Comparison of ENCODE assay signal across 8 mouse cellular contexts in the genomic region with DNA sequence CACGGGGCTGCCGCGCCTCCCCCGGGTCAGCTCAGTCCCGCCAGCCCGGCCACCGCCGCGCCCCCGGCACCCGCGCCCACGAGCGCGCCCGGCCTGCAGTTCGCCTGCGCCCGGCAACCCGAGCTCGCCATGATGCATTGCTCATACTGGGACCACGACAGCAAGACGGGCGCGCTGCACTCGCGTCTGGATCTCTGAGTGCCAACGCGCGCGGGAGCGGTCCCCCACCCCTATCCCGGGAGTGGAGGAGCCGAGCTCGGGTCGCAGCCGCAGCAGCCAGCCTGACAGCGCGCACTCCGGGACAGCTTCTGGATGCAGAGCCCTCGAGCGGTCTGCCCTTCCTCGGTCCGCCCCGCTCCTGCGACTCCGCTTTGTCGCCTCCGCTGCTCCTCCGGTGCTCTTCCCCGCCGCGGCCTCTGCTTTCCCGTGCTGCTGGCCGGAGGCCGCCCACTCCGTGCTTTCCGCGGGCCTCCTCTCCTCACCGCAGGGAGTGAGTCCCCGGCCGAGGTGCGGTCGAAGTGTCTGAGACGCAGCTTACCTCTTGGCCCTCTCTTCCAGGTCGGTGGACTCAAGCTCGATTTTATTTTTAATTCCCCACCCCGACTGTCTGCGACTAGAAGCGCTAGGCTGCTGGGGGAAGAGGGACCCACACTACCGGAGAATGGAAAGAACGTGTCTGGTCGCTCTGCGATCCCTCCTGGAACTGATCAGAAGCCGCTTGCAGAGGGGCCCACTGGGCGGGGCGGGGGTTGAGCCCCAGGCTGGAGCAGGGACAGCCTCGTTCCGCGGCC. TPM values are rescaled to one million over a fixed set of nuclear protein-coding genes. Genes with fewer than 3 reads are reported as not detected.
DNase-seq lines count a peak whose midpoint lies in the region; ATAC-seq and TF ChIP-seq lines count a peak whose summit lies in the region.

No protein-coding gene starts in this region.

- peak overlapping the region; percentile 57 for H3K4me2 ChIP-seq in forebrain, postnatal 0 days (ENCODE audit: low read depth)
- peak overlapping the region; percentile 77 for H3K4me2 ChIP-seq in kidney, embryonic 16.5 days (replicated peaks; ENCODE audit: low read depth, low read length)
- H3K4me2 ChIP-seq in midbrain, postnatal 0 days (ENCODE audit: low read depth, low read length, poor library complexity, severe bottlenecking): peak overlapping the region; percentile 57

- WGBS in forebrain, postnatal 0 days: 1% methylated on average over 75 of the region's 80 CpGs
- under 1% methylated on average over 80 of the region's 80 CpGs for WGBS in kidney, embryonic 16.5 days
- WGBS in midbrain, postnatal 0 days: under 1% methylated on average over 55 of the region's 80 CpGs

- no peak for TF ChIP-seq CTCF in forebrain, postnatal 0 days (IDR thresholded peaks at IDR 0.05; ENCODE audit: low read depth)
- no peak for TF ChIP-seq CTCF in midbrain, postnatal 0 days (IDR thresholded peaks at IDR 0.05)

- H3K36me3 ChIP-seq in forebrain, postnatal 0 days (ENCODE audit: insufficient read depth): no peaks in the 10 kb centered on the region
- H3K36me3 ChIP-seq in kidney, embryonic 16.5 days (ENCODE audit: insufficient read depth, low read length): no peaks in the 10 kb centered on the region
- no peaks in the 10 kb centered on the region for H3K36me3 ChIP-seq in midbrain, postnatal 0 days (ENCODE audit: insufficient read depth, low read length)

- ATAC-seq in forebrain, postnatal 0 days: peak; percentile 37; the same call in 1 of the 2 replicates
- ATAC-seq in kidney, embryonic 16.5 days (ENCODE audit: low FRiP score, low TSS enrichment): peak; percentile 20
- ATAC-seq in midbrain, postnatal 0 days (ENCODE audit: low FRiP score): no peak

- H3K27me3 ChIP-seq in forebrain, postnatal 0 days (ENCODE audit: insufficient read depth, low read length): peaks cover 58% of the 10 kb centered on the region
- H3K27me3 ChIP-seq in kidney, embryonic 16.5 days (ENCODE audit: insufficient read depth, low read length): peaks cover 91% of the 10 kb centered on the region
- peaks cover 69% of the 10 kb centered on the region for H3K27me3 ChIP-seq in midbrain, postnatal 0 days (ENCODE audit: insufficient read depth, low read length)

- peak; percentile 44 for DNase-seq in kidney, adult 18-20 months
- DNase-seq in kidney, adult 9 months: no peak
- DNase-seq in adrenal gland, postnatal 10 days: peak; percentile 43
- peak; percentile 49 for DNase-seq in forebrain, postnatal 0 days
- DNase-seq in midbrain, postnatal 0 days (ENCODE audit: low spot score): no peak
- DNase-seq in frontal cortex, adult 2 months (ENCODE audit: extremely low spot score in 1 of 2, low spot score in 1 of 2): no peak
- DNase-seq in right cerebral cortex, postnatal 4 days: no peak

- H3K4me1 ChIP-seq in forebrain, postnatal 0 days (ENCODE audit: insufficient read depth): peaks cover 11% of the 10 kb centered on the region; the same call in 1 of the 2 replicates
- H3K4me1 ChIP-seq in kidney, embryonic 16.5 days (ENCODE audit: insufficient read depth, low read length): peaks cover 32% of the 10 kb centered on the region
- peaks cover 7% of the 10 kb centered on the region; the same call in 1 of the 2 replicates for H3K4me1 ChIP-seq in midbrain, postnatal 0 days (ENCODE audit: insufficient read depth, low read length)

- H3K9me3 ChIP-seq in forebrain, postnatal 0 days (ENCODE audit: low read length): no peaks in the 10 kb centered on the region
- H3K9me3 ChIP-seq in kidney, embryonic 16.5 days (ENCODE audit: low read length): no peaks in the 10 kb centered on the region
- no peaks in the 10 kb centered on the region for H3K9me3 ChIP-seq in midbrain, postnatal 0 days (ENCODE audit: low read length)

- H3K27ac ChIP-seq in forebrain, postnatal 0 days (ENCODE audit: low read depth, low read length): no peak overlapping the region
- no peak overlapping the region for H3K27ac ChIP-seq in kidney, embryonic 16.5 days (ENCODE audit: low read length)
- H3K27ac ChIP-seq in midbrain, postnatal 0 days (ENCODE audit: low read depth, low read length): no peak overlapping the region

- peak overlapping the region; percentile 31 for H3K9ac ChIP-seq in forebrain, postnatal 0 days
- peak overlapping the region; percentile 35; the same call in 1 of the 2 replicates for H3K9ac ChIP-seq in kidney, embryonic 16.5 days (replicated peaks; ENCODE audit: low read length)
- peak overlapping the region; percentile 42; the same call in 1 of the 2 replicates for H3K9ac ChIP-seq in midbrain, postnatal 0 days (replicated peaks; ENCODE audit: low read length, poor library complexity, severe bottlenecking)

- peak overlapping the region; percentile 34 for H3K4me3 ChIP-seq in forebrain, postnatal 0 days (ENCODE audit: low read depth, low read length)
- peak overlapping the region; percentile 39 for H3K4me3 ChIP-seq in kidney, embryonic 16.5 days (ENCODE audit: low read length)
- H3K4me3 ChIP-seq in midbrain, postnatal 0 days (ENCODE audit: low read depth, low read length): peak overlapping the region; percentile 37

RNA-seq across cellular contexts. Expression of a gene that starts 1.7 kb away (rescaled TPM):
- not detected for total RNA-seq in adrenal gland, postnatal 10 days (2021)
- total RNA-seq in forebrain, postnatal 0 days (2014; rRNA removed): 0.08 and 0.71 TPM in 2 replicates
- 0.43 and 0.61 TPM in 2 replicates for polyA plus RNA-seq in forebrain, postnatal 0 days (2015; fragmentation: Nextera tagmentation; extraction: Ambion mirVana)
- not detected in 2 replicates for polyA plus RNA-seq in kidney, embryonic 16.5 days (2015; fragmentation: Nextera tagmentation; extraction: Ambion mirVana)
- 0.22 and 0.66 TPM in 2 replicates for total RNA-seq in midbrain, postnatal 0 days (2014; rRNA removed)
- 0.70 and 0.79 TPM in 2 replicates for polyA plus RNA-seq in midbrain, postnatal 0 days (2015; fragmentation: Nextera tagmentation; extraction: Ambion mirVana)
- 0.27 and 0.34 TPM in 2 replicates for polyA plus RNA-seq in frontal cortex, adult 2 months (2012; rRNA removed)

RNA-seq across cellular contexts. Expression of a gene that starts 29.4 kb away (rescaled TPM):
- 10 to 100 TPM; 19.1 to 22.2 TPM for total RNA-seq in adrenal gland, postnatal 10 days (2021)
- 50.7 and 53.9 TPM in 2 replicates for total RNA-seq in forebrain, postnatal 0 days (2014; rRNA removed)
- 101 and 106 TPM in 2 replicates for polyA plus RNA-seq in forebrain, postnatal 0 days (2015; fragmentation: Nextera tagmentation; extraction: Ambion mirVana)
- polyA plus RNA-seq in kidney, embryonic 16.5 days (2015; fragmentation: Nextera tagmentation; extraction: Ambion mirVana): 46.1 and 46.9 TPM in 2 replicates
- 49.6 and 55.7 TPM in 2 replicates for total RNA-seq in midbrain, postnatal 0 days (2014; rRNA removed)
- 97.9 and 109 TPM in 2 replicates for polyA plus RNA-seq in midbrain, postnatal 0 days (2015; fragmentation: Nextera tagmentation; extraction: Ambion mirVana)
- polyA plus RNA-seq in frontal cortex, adult 2 months (2012; rRNA removed): 30.6 and 33.1 TPM in 2 replicates

RNA-seq across cellular contexts. Expression of a gene that starts 53.9 kb away (rescaled TPM):
- total RNA-seq in adrenal gland, postnatal 10 days (2021): not detected
- not detected in 2 replicates for total RNA-seq in forebrain, postnatal 0 days (2014; rRNA removed)
- polyA plus RNA-seq in forebrain, postnatal 0 days (2015; fragmentation: Nextera tagmentation; extraction: Ambion mirVana): not detected in 2 replicates
- polyA plus RNA-seq in kidney, embryonic 16.5 days (2015; fragmentation: Nextera tagmentation; extraction: Ambion mirVana): not detected in 2 replicates
- not detected in 2 replicates for total RNA-seq in midbrain, postnatal 0 days (2014; rRNA removed)
- not detected in 2 replicates for polyA plus RNA-seq in midbrain, postnatal 0 days (2015; fragmentation: Nextera tagmentation; extraction: Ambion mirVana)
- not detected in 2 replicates for polyA plus RNA-seq in frontal cortex, adult 2 months (2012; rRNA removed)

Comparison
In these comparisons a context has a peak if more than half of its experiments do, and no peak if none do; other contexts are left out.
1. DNase-seq: peak in kidney, adult 18-20 months (single experiment), adrenal gland, postnatal 10 days (single experiment) and forebrain, postnatal 0 days (single experiment); none in kidney, adult 9 months (single experiment), midbrain, postnatal 0 days (single experiment), frontal cortex, adult 2 months (0 of 2) and right cerebral cortex, postnatal 4 days (single experiment).
2. Peak in every context shown above with its lines, with median percentiles within 50 percentile points of each other: H3K4me2 ChIP-seq, H3K4me3 ChIP-seq and H3K9ac ChIP-seq.